Mouse (Mus musculus): ENCODE measurements around the gene Actr3.

DNA sequence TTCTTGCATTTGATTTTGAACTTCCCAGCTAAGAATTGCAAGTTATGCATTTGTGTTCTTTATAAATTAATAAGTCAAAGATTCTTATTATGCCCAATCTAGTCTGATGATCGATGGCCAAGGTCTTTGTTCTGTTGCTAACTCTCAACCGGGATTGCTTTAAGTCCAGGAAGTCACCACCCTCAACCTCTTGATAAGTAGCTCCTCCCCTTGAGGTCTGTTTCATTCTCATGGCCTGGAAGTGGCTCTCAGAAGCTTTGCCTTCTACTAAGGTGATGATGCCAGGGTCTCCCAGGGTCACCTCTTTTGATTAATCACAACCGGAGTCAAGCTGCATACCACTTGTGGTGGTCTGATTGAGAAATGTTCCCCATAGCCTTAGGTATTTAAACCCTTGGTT lies 38.3 kb upstream of the Actr3 start:
- TF ChIP-seq POLR2A (IDR thresholded peaks at IDR 0.05; ENCODE audit: low read depth, low read length) (no peak), CTCF (IDR thresholded peaks at IDR 0.05; ENCODE audit: borderline replicate concordance, insufficient read depth, low read length) (no peak)
